Mouse (Mus musculus) CH12.LX (cell line): ENCODE results near the gene Tti1. TPM values are rescaled to one million over a fixed set of nuclear protein-coding genes. Genes with fewer than 3 reads are reported as not detected.

Experiments
- DNase-seq: peaks from one replicate; pipeline ENCODE4 v3.0.0-alpha.2; 2013; ENCODE audit errors: extremely low read depth
- H3K27ac ChIP-seq: 2 replicates; pipeline ENCODE4 v1.5.1; 2012; ENCODE audit warnings: low read depth, mild to moderate bottlenecking, control low read depth, moderate library complexity; ENCODE audit not compliant: insufficient read depth
- H3K27me3 ChIP-seq: replicated peaks from 2 replicates; pipeline ENCODE3; 2012; ENCODE audit warnings: inconsistent platforms
- H3K36me3 ChIP-seq, 2 experiments: replicated peaks in 1 of 2; 2 replicates each; pipeline versions ENCODE3 to v1.6.1; 2012; ENCODE audit warnings: inconsistent platforms in 1 of 2, low read length in 1 of 2, mild to moderate bottlenecking in 1 of 2, mixed read lengths in 1 of 2, moderate library complexity in 1 of 2; ENCODE audit not compliant: control insufficient read depth in 1 of 2, insufficient read depth in 1 of 2
- H3K4me1 ChIP-seq, 2 experiments: 2 replicates each; pipeline ENCODE4 v1.6.1; 2012; ENCODE audit warnings: inconsistent platforms in 1 of 2, moderate library complexity in 1 of 2; ENCODE audit not compliant: insufficient read depth in 2 of 2, control insufficient read depth in 1 of 2
- H3K4me2 ChIP-seq: 2 replicates; pipeline ENCODE4 v1.6.1; 2012; ENCODE audit warnings: low read depth, mild to moderate bottlenecking, control low read depth; ENCODE audit not compliant: poor library complexity, insufficient read depth, severe bottlenecking
- H3K4me3 ChIP-seq, 3 experiments: fragments of 150-350 bp in 1 of 3; sonication (generic) in 1 of 3; replicated peaks in 1 of 3; 2 replicates each; pipeline versions ENCODE3 to v1.5.1; 2011 to 2012; ENCODE audit warnings: low read depth in 2 of 3, low read length in 2 of 3, mild to moderate bottlenecking in 2 of 3, moderate library complexity in 2 of 3, control low read depth in 1 of 3, improper control_type of control experiment in 1 of 3, inconsistent platforms in 1 of 3, mixed read lengths in 1 of 3; ENCODE audit not compliant: poor library complexity in 1 of 3
- H3K79me2 ChIP-seq: replicated peaks from 2 replicates; pipeline ENCODE4 v1.6.1; 2012; ENCODE audit warnings: mild to moderate bottlenecking, moderate library complexity; ENCODE audit not compliant: control insufficient read depth, poor library complexity, insufficient read depth, severe bottlenecking; ENCODE audit errors: extremely low read depth
- H3K9ac ChIP-seq: 2 replicates; pipeline ENCODE4 v1.6.1; 2012; ENCODE audit warnings: low read depth, mild to moderate bottlenecking, control low read depth, moderate library complexity; ENCODE audit not compliant: insufficient read depth
- H3K9me3 ChIP-seq: replicated peaks from 2 replicates; pipeline ENCODE3; 2012; ENCODE audit warnings: low read length, inconsistent platforms, mixed read lengths
- BHLHE40 ChIP-seq: IDR thresholded peaks from 2 replicates; pipeline ENCODE4 v1.6.1; 2011; ENCODE audit warnings: mild to moderate bottlenecking, low read depth, low read length, improper control_type of control experiment
- CHD2 ChIP-seq: IDR thresholded peaks from 2 replicates; pipeline ENCODE4 v1.6.1; 2011; ENCODE audit warnings: low read length, improper control_type of control experiment
- E2F4 ChIP-seq: IDR thresholded peaks from 2 replicates; pipeline ENCODE4 v1.6.1; 2011; ENCODE audit warnings: low read depth, low read length, improper control_type of control experiment; ENCODE audit not compliant: insufficient replicate concordance
- EP300 ChIP-seq: IDR thresholded peaks from 2 replicates; pipeline ENCODE4 v1.6.1; 2011; ENCODE audit warnings: low read length, improper control_type of control experiment
- JUND ChIP-seq: conservative IDR thresholded peaks from 2 replicates; pipeline ENCODE4 v1.6.1; 2011; ENCODE audit warnings: low read depth, low read length, improper control_type of control experiment
- MAFK ChIP-seq: IDR thresholded peaks from 2 replicates; pipeline ENCODE4 v1.6.1; 2011; ENCODE audit warnings: low read length, improper control_type of control experiment; ENCODE audit not compliant: insufficient replicate concordance
- MEF2A ChIP-seq: IDR thresholded peaks from 2 replicates; pipeline ENCODE4 v1.6.1; 2014; ENCODE audit warnings: low read depth, mild to moderate bottlenecking, inconsistent platforms, low read length, improper control_type of control experiment, borderline replicate concordance
- MXI1 ChIP-seq: IDR thresholded peaks from 2 replicates; pipeline ENCODE4 v1.6.1; 2011; ENCODE audit warnings: mild to moderate bottlenecking, low read depth, low read length, improper control_type of control experiment
- MYC ChIP-seq: IDR thresholded peaks from 2 replicates; pipeline ENCODE4 v1.6.1; 2011; ENCODE audit warnings: low read depth, mild to moderate bottlenecking, improper control_type of control experiment, low read length
- NELFE ChIP-seq: IDR thresholded peaks from 2 replicates; pipeline ENCODE4 v1.6.1; 2011; ENCODE audit warnings: low read depth, low read length, improper control_type of control experiment
- NRF1 ChIP-seq: IDR thresholded peaks from 2 replicates; pipeline ENCODE4 v1.6.1; 2014; ENCODE audit warnings: low read depth, mild to moderate bottlenecking, inconsistent platforms, low read length, improper control_type of control experiment, moderate library complexity
- POLR2A ChIP-seq: IDR thresholded peaks from 2 replicates; pipeline ENCODE4 v1.6.1; 2011; ENCODE audit warnings: low read depth, mild to moderate bottlenecking, improper control_type of control experiment, low read length
- POLR2AphosphoS2 ChIP-seq: IDR thresholded peaks from 2 replicates; pipeline ENCODE4 v1.6.1; 2011; ENCODE audit warnings: low read depth, low read length, improper control_type of control experiment
- RAD21 ChIP-seq: IDR thresholded peaks from 2 replicates; pipeline ENCODE4 v1.6.1; 2011; ENCODE audit warnings: low read depth, mild to moderate bottlenecking, low read length, improper control_type of control experiment, moderate library complexity
- SMC3 ChIP-seq: IDR thresholded peaks from 2 replicates; pipeline ENCODE4 v1.6.1; 2011; ENCODE audit warnings: low read depth, low read length, improper control_type of control experiment
- TBP ChIP-seq: conservative IDR thresholded peaks from 2 replicates; pipeline ENCODE4 v1.6.1; 2011; ENCODE audit warnings: low read depth, low read length, improper control_type of control experiment
- USF2 ChIP-seq: conservative IDR thresholded peaks from 2 replicates; pipeline ENCODE4 v1.6.1; 2011; ENCODE audit warnings: low read depth, low read length, improper control_type of control experiment
- ZKSCAN1 ChIP-seq: IDR thresholded peaks from 2 replicates; pipeline ENCODE4 v1.6.1; 2012; ENCODE audit warnings: low read depth, inconsistent platforms, low read length, improper control_type of control experiment, borderline replicate concordance
- ZMIZ1 ChIP-seq: IDR thresholded peaks from 2 replicates; pipeline ENCODE4 v1.6.1; 2012; ENCODE audit warnings: low read depth, mild to moderate bottlenecking, inconsistent platforms, low read length, improper control_type of control experiment
- ZNF384 ChIP-seq: IDR thresholded peaks from 2 replicates; pipeline ENCODE4 v1.6.1; 2012; ENCODE audit warnings: low read depth, low read length, improper control_type of control experiment, inconsistent platforms
- dilution Hi-C: fragments of 300-500 bp; cut with MboI; formaldehyde crosslinking; loops from 2 replicates; pipeline ENCODE4 v1.14.3; 2020; ENCODE audit warnings: low sequenced_read_pairs; ENCODE audit not compliant: extremely low pct_unique_long_range_greater_than_20kb, extremely low pct_ligation_motif_present
- in situ Hi-C: fragments of 300-500 bp; cut with MboI; formaldehyde crosslinking; loops from 3 replicates; pipeline ENCODE4 v1.14.3; 2019; ENCODE audit warnings: low sequenced_read_pairs, low pct_ligation_motif_present, low pct_unique_long_range_greater_than_20kb, mixed read lengths
- polyA plus RNA-seq: library from polyadenylated mRNA; unstranded; fragments of >175 nt; gene quantifications from 2 replicates; pipeline ENCODE4 v1.2.1, GENCODE M21; 2012; ENCODE audit warnings: low read depth; ENCODE audit not compliant: insufficient read length
- total RNA-seq, 2 experiments: library from RNA; depleted of rRNA; stranded (reverse); fragments of 300-350 nt in 1 of 2; fragments of >200 nt in 1 of 2; gene quantifications; 2 replicates each; pipeline ENCODE4 v1.2.3; 2012 to 2014

The Tti1 gene
- total and polyA plus RNA-seq, 3 experiments = 19.7 to 27.2 (median 19.8) TPM

DNA sequence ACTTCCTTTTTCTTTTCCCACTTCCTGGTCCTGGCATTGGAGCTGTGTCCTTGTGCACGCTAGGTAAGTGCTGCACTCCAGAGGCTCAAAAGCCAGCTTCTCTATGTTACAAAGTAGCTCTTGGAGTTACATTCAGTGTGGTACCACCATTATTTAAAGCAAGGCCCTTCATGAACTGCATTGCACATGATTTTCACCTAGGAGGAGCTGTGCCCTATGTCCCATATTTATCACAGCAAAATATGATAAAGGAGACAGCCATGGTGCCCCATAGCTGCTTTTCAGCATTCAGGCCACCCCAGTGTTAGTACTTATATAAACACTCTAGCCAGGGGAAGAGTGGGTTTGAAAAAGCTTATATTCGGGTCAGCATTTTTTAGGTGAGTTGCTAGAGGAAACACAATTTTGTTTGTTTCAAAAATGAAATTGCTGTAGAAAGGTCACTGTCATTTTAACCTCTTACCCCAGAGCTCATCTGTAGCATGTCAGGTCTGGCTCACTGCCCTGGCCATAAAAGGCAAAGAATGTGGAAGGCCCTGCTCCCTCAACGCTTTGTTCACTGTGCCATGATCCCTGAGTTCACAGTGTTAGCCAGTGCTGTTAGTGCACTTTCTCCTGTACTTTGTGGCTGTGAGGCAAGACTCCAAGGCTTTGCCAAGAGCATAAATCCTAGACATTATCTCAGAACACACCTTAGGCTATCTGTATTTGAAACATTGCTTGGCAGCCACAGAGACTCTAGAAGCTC is 42.8 kb upstream of the Tti1 start:
- no peak for DNase-seq
- no peak overlapping the region for H3K4me2 ChIP-seq
- H3K4me1 ChIP-seq = peaks cover 4 to 43% of the 10 kb centered on the region in 2 experiments; a peak in 2 of 4 replicates
- TF ChIP-seq RAD21 (no peak), ZMIZ1 (no peak), EP300 (no peak), ZKSCAN1 (no peak), TBP (no peak)
- in situ Hi-C loops = no loop called here
- H3K36me3 ChIP-seq = peaks cover 36 to 76% of the 10 kb centered on the region in 2 experiments
- no peak overlapping the region for H3K4me3 ChIP-seq
- no peaks in the 10 kb centered on the region for H3K79me2 ChIP-seq
- H3K9ac ChIP-seq = no peak overlapping the region
- no peaks in the 10 kb centered on the region for H3K9me3 ChIP-seq
- dilution Hi-C loops = no loop called here
- no peaks in the 10 kb centered on the region for H3K27me3 ChIP-seq
- H3K27ac ChIP-seq = no peak overlapping the region

DNA sequence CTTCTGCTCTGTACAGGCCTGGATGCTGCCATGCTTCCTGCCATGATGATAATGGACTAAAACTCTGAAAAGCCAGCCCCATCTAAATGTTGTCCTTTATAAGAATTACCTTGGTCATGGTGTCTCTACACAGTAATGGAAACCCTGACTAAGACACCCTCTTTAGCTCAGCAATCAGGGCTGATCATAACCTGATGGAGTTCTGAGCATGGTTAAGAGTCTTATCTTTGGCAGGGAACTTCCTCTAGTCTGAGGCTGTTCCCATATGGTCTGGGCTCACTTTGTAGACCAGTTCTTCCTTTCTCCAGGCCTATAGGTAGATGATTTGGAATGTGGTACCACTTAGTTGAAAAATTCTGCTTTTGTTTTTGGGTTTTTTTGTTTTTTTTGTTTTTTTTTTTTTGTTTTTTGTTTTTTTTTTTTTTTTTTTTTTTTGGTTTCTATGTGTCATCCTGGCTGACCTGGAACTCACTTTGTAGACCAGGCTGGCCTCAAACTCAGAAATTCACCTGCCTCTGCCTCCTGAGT is 40.3 kb upstream of the Tti1 start:
- H3K79me2 ChIP-seq = no peaks in the 10 kb centered on the region
- no peak for DNase-seq
- no peaks in the 10 kb centered on the region for H3K27me3 ChIP-seq
- H3K9ac ChIP-seq = no peak overlapping the region
- in situ Hi-C loops = no loop called here
- no peak overlapping the region for H3K4me3 ChIP-seq
- H3K4me2 ChIP-seq = no peak overlapping the region
- peaks cover 36 to 73% of the 10 kb centered on the region in 2 experiments for H3K36me3 ChIP-seq
- dilution Hi-C loops = no loop called here
- H3K4me1 ChIP-seq = peaks cover 4 to 61% of the 10 kb centered on the region in 2 experiments; a peak in 2 of 4 replicates
- no peaks in the 10 kb centered on the region for H3K9me3 ChIP-seq
- no peak overlapping the region for H3K27ac ChIP-seq
- no peak for TF ChIP-seq MAFK
- no peak for TF ChIP-seq MXI1
- TF ChIP-seq JUND = no peak
- TF ChIP-seq CHD2 = no peak
- TF ChIP-seq USF2 = no peak
- no peak for TF ChIP-seq E2F4
- no peak for TF ChIP-seq POLR2AphosphoS2
- TF ChIP-seq EP300 = no peak
- no peak for TF ChIP-seq POLR2A
- no peak for TF ChIP-seq BHLHE40
- no peak for TF ChIP-seq NRF1
- no peak for TF ChIP-seq TBP
- TF ChIP-seq SMC3 = no peak
- TF ChIP-seq ZMIZ1 = no peak
- no peak for TF ChIP-seq MYC
- TF ChIP-seq ZKSCAN1 = no peak
- no peak for TF ChIP-seq MEF2A
- TF ChIP-seq NELFE = no peak
- no peak; the same call in 1 of the 2 replicates for TF ChIP-seq ZNF384
